In genomic region chr7:99642078-99642477, GRCm38 (mm10) we compare ENCODE assay signal across 22 mouse cellular contexts. TPM values are rescaled to one million over a fixed set of nuclear protein-coding genes. Genes with fewer than 3 reads are reported as not detected.
DNase-seq lines count a peak whose midpoint lies in the region; ATAC-seq and TF ChIP-seq lines count a peak whose summit lies in the region.
"Had no signal": no experiment of that assay in that cellular context is flagged by ENCODE, and none has a peak within 500 bp of the region (broad histone marks: within the 10 kb centered on the region; RNA-seq: fewer than 3 reads in every experiment).

No protein-coding gene starts in this region.

- H3K27me3 ChIP-seq in liver, embryonic 12.5 days (replicated peaks), result peaks cover 66% of the 10 kb centered on the region
- no peaks in the 10 kb centered on the region for H3K27me3 ChIP-seq in stomach, embryonic 15.5 days (replicated peaks)

- peak; percentile 99 for ATAC-seq in liver, embryonic 12.5 days
- ATAC-seq in stomach, embryonic 15.5 days (ENCODE audit: insufficient read depth, low FRiP score, low read depth), result peak; percentile 66; the same call in 1 of the 2 replicates

- no peak for DNase-seq in gastrocnemius, adult 2 months
- no peak for DNase-seq in gastrocnemius, postnatal 4 days (ENCODE audit: low spot score in 2 of 2)
- DNase-seq in spleen, adult 12 weeks (ENCODE audit: low spot score), result peak; percentile 29
- no peak for DNase-seq in spleen, adult 18-20 months
- DNase-seq in adrenal gland, postnatal 4 days (ENCODE audit: low spot score in 2 of 2), result no peak
- no peak for DNase-seq in frontal cortex, postnatal 10 days (ENCODE audit: low spot score in 2 of 2)
- DNase-seq: adrenal gland, postnatal 10 days; cerebellum, adult 8-10 months; gastrocnemius, postnatal 10 days; heart, postnatal 36 days; kidney, adult 9 months; kidney, postnatal 36 days; thymus, postnatal 4 days had no signal

- 10% methylated on average over 3 of the region's 3 CpGs for WGBS in liver, embryonic 12.5 days (ENCODE audit: insufficient replicate concordance)
- 21% methylated on average over 3 of the region's 3 CpGs for WGBS in stomach, embryonic 15.5 days

- H3K4me2 ChIP-seq in liver, embryonic 12.5 days, result peak overlapping the region; percentile 39
- H3K4me2 ChIP-seq in stomach, embryonic 15.5 days, result no peak overlapping the region
- H3K4me2 ChIP-seq: heart, embryonic 11.5 days; limb, embryonic 15.5 days had no signal

- H3K27ac ChIP-seq in gastrocnemius, adult 2 months, result peak overlapping the region; percentile 87
- H3K27ac ChIP-seq in liver, embryonic 12.5 days, result no peak overlapping the region
- H3K27ac ChIP-seq in stomach, embryonic 15.5 days, result no peak overlapping the region
- H3K27ac ChIP-seq: hindbrain, postnatal 0 days; limb, embryonic 15.5 days; midbrain, embryonic 10.5 days had no signal

- intact Hi-C loops in gastrocnemius, adult 2 months (cut with DNase I), result no loop called here

- no peak overlapping the region for H3K9ac ChIP-seq in liver, embryonic 12.5 days
- H3K9ac ChIP-seq in stomach, embryonic 15.5 days, result no peak overlapping the region
- H3K9ac ChIP-seq: limb, embryonic 15.5 days had no signal

- no peak overlapping the region for H3K4me3 ChIP-seq in gastrocnemius, adult 2 months
- H3K4me3 ChIP-seq in liver, embryonic 12.5 days, result no peak overlapping the region
- no peak overlapping the region for H3K4me3 ChIP-seq in stomach, embryonic 15.5 days (replicated peaks)
- H3K4me3 ChIP-seq: limb, embryonic 15.5 days; midbrain, embryonic 10.5 days; myocyte had no signal

- TF ChIP-seq CTCF in gastrocnemius, adult 2 months (IDR thresholded peaks at IDR 0.05), result no peak

- H3K4me1 ChIP-seq in liver, embryonic 12.5 days, result peaks cover 31% of the 10 kb centered on the region
- H3K4me1 ChIP-seq in stomach, embryonic 15.5 days, result no peaks in the 10 kb centered on the region

- no peaks in the 10 kb centered on the region for H3K36me3 ChIP-seq in liver, embryonic 12.5 days
- no peaks in the 10 kb centered on the region for H3K36me3 ChIP-seq in stomach, embryonic 15.5 days
- H3K36me3 ChIP-seq: limb, embryonic 15.5 days; midbrain, embryonic 10.5 days had no signal

- no peaks in the 10 kb centered on the region for H3K9me3 ChIP-seq in liver, embryonic 12.5 days (replicated peaks)
- no peaks in the 10 kb centered on the region for H3K9me3 ChIP-seq in stomach, embryonic 15.5 days
- H3K9me3 ChIP-seq: limb, embryonic 15.5 days; midbrain, embryonic 10.5 days had no signal

RNA-seq across cellular contexts. Expression of gene Tpbgl, which starts 15.2 kb away (rescaled TPM):
- total RNA-seq in gastrocnemius, adult 2 months (2021), result 10 to 100 TPM; 47.8 to 69.3 TPM
- 10 to 100 TPM; 28.6 to 32.5 TPM for total RNA-seq in gastrocnemius, postnatal 4 days (2021)
- polyA plus RNA-seq in liver, embryonic 12.5 days (2016; fragmentation: Nextera tagmentation; extraction: Ambion mirVana), result 0.31 and 0.42 TPM in 2 replicates
- 1.9 and 2.0 TPM in 2 replicates for polyA plus RNA-seq in stomach, embryonic 15.5 days (2015; fragmentation: Nextera tagmentation; extraction: Ambion mirVana)
- total RNA-seq in adrenal gland, postnatal 4 days (2021), result 10 to 100 TPM; 12.7 to 14.2 TPM
- total RNA-seq: common myeloid progenitor, adult 5-6 weeks; neutrophil, adult 5-6 weeks had no signal
- polyA plus RNA-seq: myocyte had no signal
